Mouse (Mus musculus) liver, adult (tissue): ENCODE results near the gene Rbm18.

Source experiments
- GATA4 ChIP-seq: IDR thresholded peaks from 2 replicates; pipeline ENCODE4 v1.6.1; 2014; ENCODE audit warnings: mild to moderate bottlenecking, low read length; ENCODE audit not compliant: insufficient replicate concordance

Gene Rbm18

GRCm38 (mm10) chr2:36136300-36136941 lies at the start of gene Rbm18, which contains the start of gene Mrrf:
TSS of gene Rbm18 (minus strand) at chr2:36136773.
TSS of gene Mrrf (plus strand) at chr2:36136389.
- peak; percentile 42; the same call in 1 of the 2 replicates for TF ChIP-seq GATA4

- TF ChIP-seq GATA4: no peak
These were observed 48.3 kb upstream of the Rbm18 start for GRCm38 (mm10) chr2:36184876-36185275.

DNA sequence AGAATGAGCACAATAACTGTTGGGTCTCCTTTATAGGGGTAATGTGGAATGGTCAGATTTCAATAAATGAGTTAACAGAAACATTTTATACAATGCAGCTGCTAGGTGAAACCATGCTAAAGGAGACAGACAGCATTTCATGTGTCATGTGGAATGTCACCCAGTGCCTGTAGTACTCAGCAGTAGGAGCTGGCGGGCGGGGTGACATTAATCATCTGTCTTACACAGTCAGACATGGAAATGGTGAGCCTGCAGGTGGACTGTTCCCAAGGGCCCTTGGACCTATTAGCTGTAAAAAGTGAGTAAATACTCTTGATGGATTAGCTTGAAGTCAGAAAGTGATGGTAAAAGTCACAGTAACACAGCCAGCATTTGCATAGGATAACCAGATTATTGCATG lies 47.6 kb upstream of the Rbm18 start:
- no peak for TF ChIP-seq GATA4

DNA sequence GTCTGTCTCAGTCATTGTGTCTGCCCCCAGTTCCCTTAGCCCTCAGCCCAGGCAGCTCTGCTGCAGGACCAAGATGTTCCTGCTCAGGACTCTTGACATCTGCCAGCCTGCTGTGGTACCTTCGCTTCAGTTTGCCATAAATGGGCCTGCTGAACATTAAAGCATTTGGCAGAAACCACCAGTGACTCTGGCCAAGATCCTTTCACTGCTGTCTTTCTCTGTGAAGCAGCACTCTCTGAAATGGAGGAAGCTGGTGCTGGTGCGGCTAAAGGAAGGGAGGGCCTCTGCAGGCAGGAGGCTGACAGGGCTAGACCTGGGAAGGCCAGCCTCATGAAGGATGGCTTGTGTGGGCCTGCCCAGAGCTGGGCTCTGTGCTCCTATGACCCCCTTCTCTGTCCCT lies 46.7 kb upstream of the Rbm18 start:
- TF ChIP-seq GATA4: no peak

DNA sequence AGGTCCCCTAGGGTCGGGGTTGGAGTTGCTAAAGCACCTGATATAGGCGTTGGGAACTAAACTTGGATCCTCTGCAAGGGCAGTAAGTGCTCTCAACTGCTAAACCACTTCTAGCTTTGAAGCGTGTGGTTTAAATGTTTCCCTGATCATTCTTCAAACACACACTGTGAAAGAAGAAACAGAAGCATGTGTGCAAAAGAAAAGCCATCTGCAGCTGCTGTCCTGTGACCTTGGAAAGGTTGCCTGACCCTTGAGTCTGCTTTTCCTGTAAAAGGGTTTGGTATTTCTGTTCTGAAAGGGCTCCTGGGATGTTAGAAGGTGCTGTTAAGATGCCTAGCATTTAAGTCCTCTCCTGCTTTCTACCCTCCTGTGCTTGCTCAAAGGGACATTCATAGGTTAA lies 42.9 kb upstream of the Rbm18 start:
- no peak for TF ChIP-seq GATA4

DNA sequence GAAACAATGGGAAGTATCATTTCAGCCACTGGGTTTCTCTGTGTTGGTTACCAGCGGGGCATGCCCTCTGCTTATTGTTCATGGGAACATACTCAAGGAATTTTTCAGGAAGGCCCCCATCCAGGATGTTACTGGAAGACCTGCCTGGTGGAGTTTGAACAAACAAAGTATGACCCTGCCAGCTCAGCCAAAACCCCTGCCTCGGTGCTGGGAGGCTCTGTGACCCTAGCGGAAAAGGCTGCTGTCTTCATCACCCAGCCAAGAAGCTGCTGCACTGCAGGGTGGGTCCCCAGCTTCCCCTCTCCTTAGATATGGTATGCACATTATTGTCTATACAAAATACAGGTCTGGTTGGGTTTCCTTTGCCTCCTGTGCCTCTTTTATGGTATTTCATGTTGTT lies 36.0 kb upstream of the Rbm18 start:
- no peak for TF ChIP-seq GATA4

DNA sequence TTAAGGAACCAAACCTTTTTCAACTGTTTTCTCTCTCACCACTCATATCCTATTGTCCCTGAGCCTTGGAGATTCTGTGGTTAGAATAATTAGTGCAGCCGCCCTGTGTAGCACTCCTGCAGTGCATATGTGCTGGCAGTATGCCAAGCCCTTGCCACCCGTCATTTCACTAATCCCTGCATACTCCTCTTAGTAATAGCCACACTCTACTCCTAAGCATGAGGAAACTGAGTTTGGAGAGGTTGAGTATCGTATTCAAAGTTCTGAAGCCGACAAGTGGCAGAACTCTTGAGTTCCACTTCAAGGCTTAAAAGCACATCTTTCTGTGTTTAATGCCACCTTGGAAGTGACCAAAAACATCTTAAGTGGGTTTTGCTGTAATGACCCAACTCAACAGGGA lies 35.6 kb upstream of the Rbm18 start:
- TF ChIP-seq GATA4: no peak

DNA sequence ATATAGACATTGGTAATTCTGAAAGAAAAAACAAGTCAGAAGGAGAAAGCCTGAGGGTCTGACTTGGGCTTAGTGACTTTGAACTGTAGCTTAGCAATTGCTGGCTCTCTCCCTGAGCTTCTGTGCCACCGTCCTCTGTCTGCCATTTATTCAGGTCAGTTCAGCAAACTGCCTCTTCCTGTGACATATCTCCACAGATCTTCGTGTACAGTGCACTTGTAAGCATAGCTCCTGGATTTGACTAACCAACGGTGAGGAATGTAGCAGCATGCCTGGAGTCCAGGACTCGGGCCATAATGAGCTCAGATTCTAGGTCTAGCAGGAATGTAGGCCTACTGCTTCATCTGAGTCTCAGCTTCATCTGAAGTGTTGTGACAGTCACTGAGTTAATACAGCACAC lies 32.6 kb upstream of the Rbm18 start:
- TF ChIP-seq GATA4: no peak

- TF ChIP-seq GATA4: no peak
These were observed 31.5 kb upstream of the Rbm18 start for GRCm38 (mm10) chr2:36167990-36168618.

GRCm38 (mm10) chr2:36159336-36159735 lies 22.8 kb upstream of the Rbm18 start:
- no peak for TF ChIP-seq GATA4

- no peak for TF ChIP-seq GATA4
These were observed 20.9 kb upstream of the Rbm18 start for GRCm38 (mm10) chr2:36157461-36157860.

- TF ChIP-seq GATA4: no peak
These were observed 12.3 kb upstream of the Rbm18 start for GRCm38 (mm10) chr2:36148876-36149365.

- TF ChIP-seq GATA4: no peak
These were observed 2.5 kb upstream of the Rbm18 start for GRCm38 (mm10) chr2:36139096-36139495.

DNA sequence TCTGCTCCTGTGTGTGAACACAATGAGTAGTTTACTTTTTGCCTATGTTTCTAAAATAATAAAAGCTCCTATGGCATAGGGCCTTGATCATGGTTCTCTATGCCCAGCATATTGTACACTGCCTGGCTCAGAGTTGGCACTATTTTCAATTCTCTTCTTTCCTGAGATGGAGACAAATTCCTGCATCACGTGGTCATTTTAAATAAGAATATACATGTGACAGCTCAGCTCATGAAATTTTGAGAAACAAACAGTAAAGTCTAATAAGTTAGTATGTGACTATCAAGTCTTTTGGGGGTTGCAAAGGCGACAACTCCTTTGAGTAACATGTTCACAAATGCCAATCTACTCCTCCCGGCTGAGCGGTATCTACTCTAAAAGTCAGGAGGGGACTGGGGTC lies 686 bp downstream of the Rbm18 start:
- TF ChIP-seq GATA4: no peak

DNA sequence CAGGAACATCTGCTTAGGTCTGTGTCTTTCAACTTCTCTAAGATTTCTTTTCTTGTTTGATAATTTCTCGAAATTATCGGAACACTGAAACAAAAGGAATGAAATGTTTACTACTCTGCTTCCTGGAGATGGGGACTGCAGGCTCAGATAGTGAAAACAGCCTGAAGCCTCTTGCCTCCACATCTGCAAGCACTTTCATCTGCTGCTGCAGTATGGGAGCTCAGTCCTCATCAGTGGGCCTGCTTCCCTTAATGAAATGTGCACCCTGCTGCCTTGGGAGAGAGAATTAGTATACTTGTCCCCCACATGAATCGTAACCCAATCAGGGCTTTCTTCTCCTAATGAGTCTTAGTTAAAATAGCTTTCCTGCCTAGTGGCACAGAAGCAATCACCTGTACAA lies 7.5 kb downstream of the Rbm18 start:
- TF ChIP-seq GATA4: no peak

DNA sequence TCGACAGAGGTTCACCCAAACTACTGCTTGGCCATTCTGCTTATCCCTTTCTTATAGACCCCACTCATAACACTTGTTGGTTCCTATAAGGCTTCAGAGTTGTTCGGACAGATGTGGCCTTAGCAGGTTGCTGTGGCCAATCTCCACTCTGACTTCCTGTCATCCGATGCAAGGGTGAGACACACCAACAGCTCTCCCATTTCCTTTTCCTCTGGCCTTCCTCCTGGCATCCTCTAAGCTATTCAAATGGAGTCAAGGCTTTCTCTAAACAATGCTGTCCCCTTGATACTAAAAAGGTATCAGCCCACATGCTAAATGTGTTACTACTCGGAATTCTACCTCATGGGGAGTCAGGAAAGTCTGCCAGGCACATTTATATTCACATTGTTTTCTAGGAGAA lies 8.6 kb downstream of the Rbm18 start:
- TF ChIP-seq GATA4: peak; percentile 65; the same call in 1 of the 2 replicates
